Mouse (Mus musculus) inflammation-experienced regulatory T-cells, adult 6 months (primary cell): ENCODE measurements around the gene Isy1. TPM values are rescaled to one million over a fixed set of nuclear protein-coding genes. Genes with fewer than 3 reads are reported as not detected.
"Not testable (repeated sequence)": the region's sequence is repeated elsewhere in the genome, so short reads cannot be mapped to it uniquely, and the experiment has no call there.

ENCODE experiments used
- ATAC-seq: one replicate; pipeline ENCODE4 v1.8.0; 2017
- polyA plus RNA-seq, 3 experiments: library from polyadenylated mRNA; unstranded; fragments of 100-300 nt; shearing (Covaris generic); gene quantifications; one replicate each; pipeline ENCODE4 v1.2.1; 2017

Isy1 gene
- polyA plus RNA-seq, 3 experiments from 2014 or later = 84.1 to 102 (median 98.9) TPM

- no peak for ATAC-seq
Observed at GRCm38 (mm10) chr6:87776663-87777062, 61.9 kb downstream of the Isy1 start.

- ATAC-seq = no peak
Observed at GRCm38 (mm10) chr6:87775588-87776245, 62.9 kb downstream of the Isy1 start.

GRCm38 (mm10) chr6:87774909-87775308, 63.7 kb downstream of the Isy1 start:
- ATAC-seq = no peak

- no peak for ATAC-seq
Observed at GRCm38 (mm10) chr6:87774466-87774865, 64.1 kb downstream of the Isy1 start.

- no peak for ATAC-seq
Observed at GRCm38 (mm10) chr6:87770626-87771025, 68.0 kb downstream of the Isy1 start.

- ATAC-seq = not testable (repeated sequence)
Observed at GRCm38 (mm10) chr6:87764296-87764695, 74.3 kb downstream of the Isy1 start.

Other genes starting within 250 kb of the Isy1 start
- gene Prokr1, start 248.1 kb downstream of the Isy1 start, polyA plus RNA-seq = not detected
- 1 to 10 TPM; 4.3 to 5.4 (median 4.8) TPM for gene Aplf, start 166.6 kb downstream of the Isy1 start, polyA plus RNA-seq
- gene Efcc1, start 107.9 kb downstream of the Isy1 start, polyA plus RNA-seq = under 1 TPM in 2 of 3 experiments, not detected in 1; 0.30 to 0.87 TPM
- gene Gp9, start 60.7 kb downstream of the Isy1 start, polyA plus RNA-seq = under 1 TPM in 1 of 3 experiments, not detected in 2; 0.41 TPM
- 10 to 100 TPM; 11.1 to 18.7 (median 15.7) TPM for gene Rab43, start 26.6 kb downstream of the Isy1 start, polyA plus RNA-seq
- gene Gm45140, start 3.0 kb downstream of the Isy1 start, polyA plus RNA-seq = 1 to 10 TPM; 3.6 to 6.6 (median 4.6) TPM
- gene Cnbp, start 12.3 kb upstream of the Isy1 start, polyA plus RNA-seq = 1,000 to 10,000 TPM in 2 of 3 experiments, 100 to 1,000 TPM in 1; 888 to 1,186 (median 1,089) TPM
- gene Copg1, start 49.0 kb upstream of the Isy1 start, polyA plus RNA-seq = 100 to 1,000 TPM in 1 of 3 experiments, 10 to 100 TPM in 2; 63.1 to 108 (median 84.1) TPM
- gene Hmces, start 75.1 kb upstream of the Isy1 start, polyA plus RNA-seq = 10 to 100 TPM; 45.1 to 53.4 (median 49.3) TPM
- not detected for gene H1fx, start 142.8 kb upstream of the Isy1 start, polyA plus RNA-seq
- 100 to 1,000 TPM; 271 to 323 (median 302) TPM for gene Rab7, start 206.5 kb upstream of the Isy1 start, polyA plus RNA-seq
- 100 to 1,000 TPM in 2 of 3 experiments, 10 to 100 TPM in 1; 82.7 to 138 (median 128) TPM for gene Rpn1, start 245.7 kb upstream of the Isy1 start, polyA plus RNA-seq